ENCODE assay signal across 8 mouse cellular contexts in the genomic region with DNA sequence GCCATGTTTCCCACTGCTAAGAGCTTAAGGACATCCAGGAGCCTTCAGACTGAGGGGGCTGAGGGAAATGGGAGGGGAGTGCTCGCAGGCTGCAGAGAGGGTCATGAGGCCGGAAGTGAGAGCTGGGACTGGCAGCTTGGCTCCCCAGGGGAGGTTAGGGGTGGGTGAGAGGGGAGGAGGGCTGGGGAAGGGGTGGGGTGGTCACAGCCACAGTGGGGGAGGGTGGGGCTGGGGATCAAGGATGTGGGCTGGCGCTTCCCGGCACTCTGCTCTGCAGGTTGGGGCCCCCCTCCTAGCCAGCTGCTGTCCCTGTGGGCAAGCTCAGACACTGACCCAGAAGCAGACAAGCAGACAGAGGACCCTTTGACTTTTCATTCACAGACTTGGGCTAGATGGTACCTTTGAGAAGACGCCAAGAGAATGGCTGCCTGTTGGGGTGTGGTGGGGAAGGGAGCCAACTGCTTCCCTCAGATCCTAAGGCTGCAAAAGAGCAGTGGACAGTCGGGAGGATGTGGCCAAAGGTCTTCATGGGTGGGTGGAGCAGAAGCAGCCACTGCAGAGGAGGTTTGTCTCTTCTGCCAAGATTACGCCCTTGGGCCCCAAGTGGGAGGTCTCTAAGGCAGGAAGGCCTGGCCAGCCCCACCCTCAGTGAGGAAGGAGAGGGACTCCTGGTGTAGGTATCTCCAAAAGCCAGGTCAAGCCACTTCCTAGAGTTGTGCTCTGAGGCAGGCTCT. TPM values are rescaled to one million over a fixed set of nuclear protein-coding genes. Genes with fewer than 3 reads are reported as not detected.
A peak's percentile ranks its signal among the peaks of the same experiment; 100 is the strongest.
DNase-seq lines count a peak whose midpoint lies in the region; ATAC-seq and TF ChIP-seq lines count a peak whose summit lies in the region.

No protein-coding gene starts in this region.

- peak overlapping the region; percentile 12; the same call in 1 of the 2 replicates for H3K9ac ChIP-seq in intestine, postnatal 0 days (ENCODE audit: low read depth, low read length)
- H3K9ac ChIP-seq in lung, embryonic 14.5 days: peak overlapping the region; percentile 23; the same call in 1 of the 2 replicates

- ATAC-seq in activated CD4-positive, CD25-positive, alpha-beta regulatory T cell, adult 4 months: peak; percentile 64
- peak; percentile 13 for ATAC-seq in granulocyte monocyte progenitor cell, adult 5-6 weeks (replicated peaks; ENCODE audit: poor library complexity, severe bottlenecking)
- ATAC-seq in intestine, postnatal 0 days: peak; percentile 63
- ATAC-seq in lung, embryonic 14.5 days (ENCODE audit: insufficient read depth): peak; percentile 18; the same call in 1 of the 2 replicates

- H3K4me1 ChIP-seq in intestine, postnatal 0 days (replicated peaks; ENCODE audit: control insufficient read depth, insufficient read depth, low read length): peaks cover 15% of the 10 kb centered on the region
- H3K4me1 ChIP-seq in lung, embryonic 14.5 days (ENCODE audit: insufficient read depth): peaks cover 34% of the 10 kb centered on the region

- 4% methylated on average over 7 of the region's 7 CpGs for WGBS in intestine, postnatal 0 days
- WGBS in lung, embryonic 14.5 days: 16% methylated on average over 7 of the region's 7 CpGs

- H3K4me3 ChIP-seq in intestine, postnatal 0 days (ENCODE audit: low read depth, low read length): peak overlapping the region; percentile 22
- H3K4me3 ChIP-seq in lung, embryonic 14.5 days (ENCODE audit: low read depth, low read length): peak overlapping the region; percentile 9; the same call in 1 of the 2 replicates

- H3K27ac ChIP-seq in intestine, postnatal 0 days (ENCODE audit: low read depth, low read length): peak overlapping the region; percentile 92
- H3K27ac ChIP-seq in lung, embryonic 14.5 days (ENCODE audit: low read depth): peak overlapping the region; percentile 82

- H3K4me2 ChIP-seq in intestine, postnatal 0 days (replicated peaks; ENCODE audit: low read depth): peak overlapping the region; percentile 69
- H3K4me2 ChIP-seq in lung, embryonic 14.5 days: peak overlapping the region; percentile 40

- no peaks in the 10 kb centered on the region for H3K9me3 ChIP-seq in intestine, postnatal 0 days (ENCODE audit: control insufficient read depth)
- H3K9me3 ChIP-seq in lung, embryonic 14.5 days (ENCODE audit: low read depth, low read length): no peaks in the 10 kb centered on the region

- 0 out of 2 replicates have a peak, but pooled peaks have one; percentile 1 for TF ChIP-seq CTCF in intestine, postnatal 0 days (IDR thresholded peaks at IDR 0.05; ENCODE audit: low read depth)
- no peak for TF ChIP-seq CTCF in lung, embryonic 14.5 days (IDR thresholded peaks at IDR 0.05; ENCODE audit: low read depth)

- H3K27me3 ChIP-seq in intestine, postnatal 0 days (replicated peaks; ENCODE audit: control insufficient read depth, insufficient read depth, low read length): no peaks in the 10 kb centered on the region
- no peaks in the 10 kb centered on the region for H3K27me3 ChIP-seq in lung, embryonic 14.5 days (ENCODE audit: insufficient read depth, low read length)

- peaks cover 24% of the 10 kb centered on the region for H3K36me3 ChIP-seq in intestine, postnatal 0 days (ENCODE audit: control insufficient read depth, insufficient read depth)
- peaks cover 49% of the 10 kb centered on the region for H3K36me3 ChIP-seq in lung, embryonic 14.5 days (ENCODE audit: insufficient read depth)

- peak; percentile 87 for DNase-seq in adrenal gland, adult 2 months
- DNase-seq in adrenal gland, adult 18-20 months (ENCODE audit: low spot score in 2 of 2): no peak
- peak; percentile 70 for DNase-seq in lung, embryonic 14.5 days
- peak; percentile 42 to 59 for DNase-seq in spleen, postnatal 10 days (ENCODE audit: low spot score in 2 of 2)
- no peak for DNase-seq in right cerebral cortex, postnatal 36 days (ENCODE audit: low spot score in 2 of 2)

RNA-seq across cellular contexts. Expression of gene Ahdc1, which starts 46.5 kb away (rescaled TPM):
- total RNA-seq in adrenal gland, adult 2 months (2021): 10 to 100 TPM; 64.3 to 88.3 TPM
- polyA plus RNA-seq in adrenal gland, adult 2 months (2012; rRNA removed): 78.1 and 88.7 TPM in 2 replicates
- total RNA-seq in adrenal gland, adult 18-20 months (2021): 10 to 100 TPM; 72.1 to 86.9 TPM
- polyA plus RNA-seq in activated CD4-positive, CD25-positive, alpha-beta regulatory T cell, adult 4 months (2017; shearing (Covaris generic)): 1 to 10 TPM; 2.1 TPM
- total RNA-seq in granulocyte monocyte progenitor cell, adult 5-6 weeks (2014; fragmentation: Nextera tagmentation): 1.3 and 4.7 TPM in 2 replicates
- 0.26 and 0.93 TPM in 2 replicates for total RNA-seq in granulocyte monocyte progenitor cell, adult 5-6 weeks (2017)
- polyA plus RNA-seq in intestine, postnatal 0 days (2015; fragmentation: Nextera tagmentation; extraction: Ambion mirVana): 2.4 and 3.1 TPM in 2 replicates
- 10.2 and 10.5 TPM in 2 replicates for polyA plus RNA-seq in lung, embryonic 14.5 days (2014; fragmentation: Nextera tagmentation; extraction: Ambion mirVana)

Comparison
In these comparisons a context has a peak if more than half of its experiments do, and no peak if none do; other contexts are left out.
1. DNase-seq: peak in adrenal gland, adult 2 months (single experiment), lung, embryonic 14.5 days (single experiment) and spleen, postnatal 10 days (2 of 2); none in adrenal gland, adult 18-20 months (0 of 2) and right cerebral cortex, postnatal 36 days (0 of 2).
2. ATAC-seq: peak in every context shown above with its lines; median percentile 64 in activated CD4-positive, CD25-positive, alpha-beta regulatory T cell, adult 4 months; 63 in intestine, postnatal 0 days; 18 in lung, embryonic 14.5 days; 13 in granulocyte monocyte progenitor cell, adult 5-6 weeks.